Mouse (Mus musculus) urinary bladder, postnatal 10 days (tissue): ENCODE measurements at regions not wholly inside any gene's neighbourhood (a gene's known extent, or its start where the extent isn't known, plus 50 kb on each side); places are given as distances from the start of the nearest gene placed in this dataset.
"Not testable (repeated sequence)": the region's sequence is repeated elsewhere in the genome, so short reads cannot be mapped to it uniquely, and the experiment has no call there.

Experiments used
- DNase-seq: peaks from one replicate; pipeline ENCODE4 v3.0.0; 2022; ENCODE audit warnings: low spot score

DNA sequence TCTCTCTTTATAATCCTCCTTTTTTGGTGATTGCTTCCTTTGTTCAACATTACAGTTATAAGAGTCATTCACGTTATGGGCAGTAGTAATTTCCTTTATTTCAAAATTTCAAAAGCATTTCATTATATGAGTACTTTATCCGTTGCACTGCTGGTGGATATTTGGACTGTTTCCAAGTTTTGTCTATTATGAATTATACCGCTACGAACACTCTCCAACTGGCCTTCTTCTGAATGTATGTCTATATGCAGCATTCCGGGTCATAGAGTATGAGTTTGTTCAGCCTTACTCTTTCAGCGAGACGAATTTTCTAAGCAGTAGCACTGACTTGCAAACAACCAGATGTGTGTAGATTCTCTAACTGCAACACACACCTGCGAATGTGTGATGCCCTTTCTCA, 57.8 kb downstream of the Dusp6 start:
- no peak for DNase-seq

DNA sequence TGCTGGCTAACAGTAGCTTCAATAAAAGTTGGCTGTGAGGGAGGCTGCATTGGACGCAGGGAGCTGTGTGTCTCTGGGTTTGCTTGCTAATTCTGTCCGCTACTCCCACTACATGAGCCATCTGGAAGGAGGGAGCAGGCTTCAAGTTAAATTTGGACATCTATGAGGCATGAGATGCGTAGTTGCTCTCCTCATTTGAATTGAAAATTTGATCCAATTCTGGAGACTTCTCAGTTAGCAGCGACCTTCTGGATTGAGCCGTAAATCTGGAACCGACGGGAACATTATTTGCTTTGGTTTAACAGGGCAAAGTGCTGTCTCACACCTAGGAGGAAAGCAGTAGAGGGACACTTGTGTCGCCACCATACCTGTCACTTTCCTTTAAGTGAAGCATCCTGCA, 60.3 kb downstream of the Dusp6 start:
- DNase-seq: no peak

DNA sequence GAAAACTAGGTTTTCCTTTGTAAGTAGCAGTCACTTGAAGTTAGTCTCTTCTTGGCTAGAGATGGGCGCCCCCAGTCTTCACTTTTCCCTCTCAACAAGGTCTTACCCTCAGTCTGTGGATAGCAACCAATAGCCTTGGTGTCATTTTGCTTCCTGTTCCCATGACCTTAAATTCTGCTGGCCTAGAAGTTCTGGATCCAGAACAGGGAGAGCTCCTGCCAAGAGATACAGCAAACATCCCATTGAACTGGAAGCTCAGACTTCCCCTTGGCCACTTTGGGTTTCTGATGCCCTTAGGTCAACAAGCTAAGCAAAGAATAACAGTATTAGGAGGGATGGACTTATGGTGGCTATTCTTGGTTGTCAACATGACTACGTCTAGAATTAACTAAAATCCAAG, 64.5 kb downstream of the Dusp6 start:
- no peak for DNase-seq

DNA sequence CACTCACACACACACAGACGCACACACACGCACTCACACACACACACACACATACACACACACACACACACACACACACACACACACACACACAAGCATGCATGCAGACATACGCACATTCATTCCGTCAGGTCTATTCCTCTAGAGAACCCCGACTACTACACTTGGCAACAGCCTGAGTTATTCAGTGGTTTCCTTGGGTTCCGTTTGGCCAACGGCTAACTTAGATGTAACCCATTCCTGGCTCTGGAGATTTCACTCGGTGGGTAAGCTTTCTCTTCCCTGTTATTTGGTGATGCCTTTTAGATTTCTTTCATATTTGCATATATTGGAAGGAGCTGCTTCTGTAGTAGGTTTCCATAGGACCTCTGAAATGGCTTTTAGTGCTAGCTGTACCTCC, 65.5 kb downstream of the Dusp6 start:
- no peak for DNase-seq

DNA sequence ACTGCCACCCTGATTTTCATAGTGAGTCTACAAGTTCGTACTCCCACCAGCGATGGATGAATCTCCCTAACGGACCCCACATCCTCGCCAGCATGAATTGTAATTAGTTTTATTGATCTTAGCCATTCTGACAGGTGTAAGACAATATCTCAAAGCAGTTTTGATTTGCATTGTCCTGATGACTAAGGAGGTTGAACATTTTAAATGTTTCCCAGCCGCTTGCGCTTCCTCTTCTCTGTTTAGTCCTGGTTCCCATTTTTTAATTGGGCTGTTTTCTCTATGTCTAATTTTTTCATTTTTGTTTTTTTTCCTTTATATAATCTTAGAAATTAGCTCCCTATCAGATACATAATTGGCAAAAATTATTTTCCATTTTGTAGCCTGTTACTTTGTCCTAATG, 66.4 kb downstream of the Dusp6 start:
- DNase-seq: no peak

DNA sequence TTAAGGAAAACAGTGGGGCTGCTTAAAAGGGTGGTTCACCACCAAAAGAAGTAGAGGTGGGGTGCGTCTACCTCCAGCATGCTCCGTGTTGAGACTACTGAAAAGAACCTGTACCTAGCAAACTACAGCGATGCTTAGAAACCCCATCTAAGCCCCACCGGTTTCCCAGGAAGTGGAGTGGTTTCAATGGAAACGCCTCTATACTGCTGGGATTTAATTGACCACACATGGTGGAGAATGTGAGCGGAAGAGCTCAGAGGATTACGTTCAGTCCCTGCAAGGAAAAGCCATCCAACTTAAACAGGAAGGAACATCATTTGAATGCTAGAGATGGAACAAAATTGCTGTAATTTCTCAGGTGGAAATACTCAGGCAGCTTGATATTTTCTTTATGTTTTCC, 67.5 kb downstream of the Dusp6 start:
- no peak for DNase-seq

DNA sequence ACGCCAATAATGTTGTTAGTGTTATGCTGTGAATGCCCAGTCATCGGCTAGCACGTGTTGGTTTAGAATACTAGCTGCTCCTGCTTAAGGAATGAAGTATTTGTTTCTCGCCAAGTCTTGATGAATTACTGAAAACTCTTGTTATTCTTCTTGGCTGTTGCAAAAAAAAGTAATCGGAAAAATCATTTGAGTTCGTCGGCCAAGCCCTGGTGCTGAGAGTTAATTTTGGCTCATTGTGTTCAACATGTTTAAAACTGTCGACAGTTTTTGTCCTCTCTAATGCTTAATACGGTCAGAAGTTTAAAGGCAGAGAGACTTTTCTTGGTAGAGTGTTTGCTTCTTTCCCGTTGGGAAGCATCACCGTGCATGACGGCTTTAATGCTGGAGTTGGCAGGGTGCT, 68.8 kb downstream of the Dusp6 start:
- no peak for DNase-seq

DNA sequence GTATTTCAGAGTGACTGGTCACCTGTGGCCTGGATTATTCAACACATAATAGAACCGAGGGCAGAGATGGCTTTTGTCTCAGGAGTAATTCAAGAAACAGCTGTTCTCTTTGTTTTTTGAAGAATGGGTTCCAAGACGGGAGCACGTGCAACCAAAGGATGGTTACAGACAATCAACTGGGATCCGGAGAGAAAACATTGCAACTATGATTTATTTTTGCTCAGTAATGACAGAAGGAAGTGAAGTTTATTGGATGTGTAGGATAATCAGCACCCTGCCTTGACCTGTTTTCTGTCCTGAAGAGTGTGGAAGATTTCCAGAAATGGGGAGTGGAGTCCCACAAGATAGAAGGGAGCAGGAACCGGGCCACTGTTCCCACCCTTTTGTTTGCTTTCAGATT, 70.8 kb downstream of the Dusp6 start:
- DNase-seq: no peak

DNA sequence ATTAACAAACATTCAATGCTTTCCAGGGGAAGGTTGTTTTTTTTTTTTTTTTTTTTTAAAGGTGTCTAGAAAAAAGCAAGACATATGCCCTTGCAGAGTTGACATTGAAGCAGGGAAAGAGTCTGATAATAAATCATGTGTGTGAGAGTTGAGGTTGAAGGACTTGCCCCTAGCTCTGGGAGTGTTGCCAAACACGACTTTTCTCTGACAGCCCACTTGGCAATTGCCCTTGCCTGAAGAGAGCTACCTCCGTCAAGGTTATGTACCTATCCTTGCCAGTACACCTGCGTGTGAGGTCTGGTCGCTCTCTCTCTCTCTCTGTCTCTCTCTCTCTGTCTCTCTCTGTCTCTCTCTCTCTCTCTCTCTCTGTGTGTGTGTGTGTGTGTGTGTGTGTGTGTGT, 73.1 kb downstream of the Dusp6 start:
- DNase-seq: no peak

DNA sequence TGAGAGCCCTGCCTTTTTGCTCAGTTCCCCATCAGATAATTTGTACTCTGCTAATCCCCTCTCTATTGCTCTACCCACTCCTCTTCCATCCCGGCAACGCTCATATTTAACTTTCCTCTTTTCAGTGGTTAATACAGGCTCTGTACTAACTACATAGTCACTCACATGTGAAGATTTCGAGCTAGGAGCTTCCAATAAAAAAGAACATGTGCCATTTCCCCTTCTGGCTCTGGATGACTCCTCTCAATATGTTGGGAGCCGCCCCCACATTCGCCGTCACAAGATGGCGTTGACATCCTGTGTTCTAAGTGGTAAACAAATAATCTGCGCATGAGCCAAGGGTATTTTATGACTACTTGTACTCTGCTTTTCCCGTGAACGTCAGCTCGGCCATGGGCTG, 75.8 kb downstream of the Dusp6 start:
- DNase-seq: not testable (repeated sequence)

DNA sequence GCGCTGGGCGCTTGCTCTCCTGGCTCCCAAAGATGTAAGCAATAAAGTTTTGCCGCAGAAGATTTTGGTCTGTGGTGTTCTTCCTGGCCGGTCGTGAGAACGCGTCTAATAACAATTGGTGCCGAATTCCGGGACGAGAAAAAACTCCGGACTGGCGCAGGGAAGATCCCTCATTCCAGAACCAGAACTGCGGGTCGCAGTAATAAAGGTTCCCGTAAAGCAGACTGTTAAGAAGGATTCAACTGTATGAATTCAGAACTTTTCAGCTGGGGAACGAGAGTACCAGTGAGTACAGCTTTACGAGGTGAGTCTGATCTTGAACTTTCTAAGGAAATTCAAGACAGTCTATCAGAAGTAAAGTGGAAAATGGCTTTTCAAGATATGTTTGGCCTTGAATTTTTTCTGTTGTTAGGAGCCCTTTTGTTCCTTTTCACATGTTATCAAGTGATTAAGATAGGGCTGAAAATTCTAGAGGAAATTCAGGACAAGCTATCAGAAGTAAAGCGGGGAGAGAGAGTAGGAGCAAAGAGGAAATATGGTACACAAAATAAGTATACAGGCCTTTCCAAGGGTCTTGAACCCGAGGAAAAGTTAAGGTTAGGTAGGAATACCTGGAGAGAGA, 76.4 kb downstream of the Dusp6 start:
- peak; percentile 72 for DNase-seq

DNA sequence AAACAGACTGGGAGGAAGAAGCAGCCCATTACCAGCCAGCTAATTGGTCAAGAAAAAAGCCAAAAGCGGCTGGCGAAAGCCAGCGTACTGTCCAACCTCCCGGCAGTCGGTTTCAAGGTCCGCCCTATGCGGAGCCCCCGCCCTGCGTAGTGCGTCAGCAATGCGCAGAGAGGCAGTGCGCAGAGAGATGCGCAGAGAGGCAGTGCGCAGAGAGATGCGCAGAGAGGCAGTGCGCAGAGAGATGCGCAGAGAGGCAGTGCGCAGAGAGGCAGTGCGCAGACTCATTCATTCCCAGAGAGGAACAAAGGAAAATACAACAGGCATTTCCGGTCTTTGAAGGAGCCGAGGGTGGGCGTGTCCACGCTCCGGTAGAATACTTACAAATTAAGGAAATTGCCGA, 77.0 kb downstream of the Dusp6 start:
- not testable (repeated sequence) for DNase-seq

DNA sequence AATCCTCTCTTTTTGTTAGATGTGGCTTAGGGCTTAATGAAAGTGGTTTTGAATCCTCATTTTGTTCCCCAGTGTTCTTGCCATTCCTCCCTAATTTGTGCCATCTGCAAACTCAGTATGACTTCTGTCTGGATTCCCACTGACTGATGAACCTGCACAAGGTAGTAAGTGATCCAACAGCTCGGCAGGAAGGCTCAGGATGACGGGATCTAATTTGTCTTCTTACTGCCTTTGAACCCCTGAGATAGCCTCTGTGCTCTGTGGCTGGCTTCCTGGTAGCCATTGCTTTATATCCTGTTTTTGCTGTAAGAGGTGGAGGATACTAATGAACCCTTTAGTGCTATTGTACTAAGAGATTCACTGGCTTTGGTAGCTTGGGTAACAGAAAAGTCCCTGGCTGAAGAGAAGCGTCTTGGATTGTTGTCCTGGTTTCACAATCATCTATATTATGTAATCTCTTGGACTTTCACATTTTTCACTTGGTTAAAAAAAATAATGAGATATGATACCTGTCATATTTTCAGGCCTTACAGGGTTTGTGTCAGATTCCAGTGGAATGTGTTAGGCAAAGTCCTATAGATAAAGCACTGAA, 86.2 kb downstream of the Dusp6 start:
- DNase-seq: no peak

DNA sequence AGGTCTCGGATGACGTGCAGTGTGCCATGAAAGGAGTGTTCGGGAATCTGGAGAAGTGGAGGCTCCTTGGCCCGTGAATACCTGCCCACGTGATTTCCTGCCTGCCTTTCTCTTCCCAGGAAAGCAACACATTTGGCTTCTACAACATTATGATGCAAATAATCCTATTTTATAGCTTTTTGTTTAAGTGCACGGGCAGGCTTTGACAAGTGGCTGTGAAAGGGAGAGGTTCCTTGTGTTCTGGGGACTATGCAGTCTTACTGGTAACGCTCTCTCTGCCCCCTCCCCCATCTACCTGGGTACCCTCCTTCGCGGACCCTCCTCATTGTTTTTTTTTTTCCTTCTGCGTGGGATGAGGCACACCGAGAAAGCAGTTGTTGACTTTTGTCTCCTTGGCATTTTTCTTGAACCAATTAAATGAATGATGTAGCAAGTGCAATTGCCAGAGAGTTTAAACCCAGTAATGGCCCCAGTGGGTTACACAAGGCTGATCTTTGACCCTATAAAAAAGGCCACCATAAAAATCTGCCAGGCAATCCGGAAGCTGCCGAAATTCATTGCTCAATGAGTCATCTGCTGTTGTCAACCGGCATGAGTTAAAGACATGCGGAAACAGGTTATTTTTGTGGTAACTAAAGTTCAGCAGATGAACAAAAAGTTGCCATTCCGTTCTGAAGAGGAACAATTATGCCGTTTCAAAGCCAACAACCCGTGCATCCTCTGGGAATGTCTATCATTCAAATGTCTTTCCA, 90.7 kb downstream of the Dusp6 start:
- DNase-seq: no peak

DNA sequence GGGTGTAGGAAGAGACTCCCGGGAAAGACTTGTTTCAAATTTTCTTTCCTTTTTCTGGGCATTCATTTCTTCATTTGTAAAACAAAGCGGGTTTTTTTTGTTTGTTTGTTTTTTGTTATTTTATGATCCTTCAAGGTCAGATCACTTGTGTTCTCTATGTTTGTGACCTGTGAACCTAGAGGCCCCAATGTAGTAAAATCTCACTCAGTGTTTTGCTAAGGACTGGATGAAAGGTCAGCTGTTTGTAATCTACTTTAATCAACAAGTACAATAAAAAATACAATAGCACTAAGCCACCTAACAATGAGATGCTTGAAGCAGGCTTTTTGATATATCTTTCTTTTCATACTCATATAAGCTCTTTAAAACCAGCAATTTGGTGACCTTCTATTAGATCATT, 91.3 kb downstream of the Dusp6 start:
- DNase-seq: no peak

DNA sequence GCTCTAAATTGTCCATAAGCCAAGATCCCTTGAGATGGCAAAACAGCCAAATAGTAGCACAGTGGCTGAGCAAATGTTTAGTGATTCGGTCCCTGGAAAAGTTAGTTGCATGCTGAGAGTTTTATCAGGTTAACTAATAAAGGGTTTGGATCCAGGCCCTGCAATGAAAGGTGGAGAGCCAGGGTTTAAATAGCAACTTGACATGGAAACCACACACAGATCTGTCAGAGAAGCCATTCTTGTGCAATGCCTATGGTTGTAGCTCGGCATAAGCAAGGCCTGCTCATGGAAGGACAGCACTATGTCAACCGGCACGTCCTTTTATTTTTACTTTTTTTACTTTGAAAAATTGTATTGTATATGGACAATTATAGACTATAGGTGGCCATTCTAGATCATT, 92.3 kb downstream of the Dusp6 start:
- no peak for DNase-seq

DNA sequence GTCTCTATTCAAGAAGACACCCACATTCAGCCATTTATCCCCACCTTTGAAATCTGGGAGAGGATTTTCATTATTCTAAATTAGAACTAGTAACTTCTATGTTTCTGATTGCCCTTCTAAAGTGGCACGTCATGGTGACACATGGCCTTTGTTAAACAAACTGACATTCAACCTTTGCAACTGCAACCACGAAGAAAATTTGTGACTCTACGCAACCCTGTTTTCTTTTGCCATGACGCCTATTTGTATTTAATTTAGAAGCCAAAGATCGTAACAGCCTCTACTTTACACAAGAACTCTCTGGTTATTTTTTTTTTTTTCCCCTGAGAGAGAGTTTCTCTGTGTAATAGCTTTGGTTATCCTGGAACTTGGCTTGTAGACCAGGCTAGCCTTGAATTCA, 93.2 kb downstream of the Dusp6 start:
- DNase-seq: no peak

DNA sequence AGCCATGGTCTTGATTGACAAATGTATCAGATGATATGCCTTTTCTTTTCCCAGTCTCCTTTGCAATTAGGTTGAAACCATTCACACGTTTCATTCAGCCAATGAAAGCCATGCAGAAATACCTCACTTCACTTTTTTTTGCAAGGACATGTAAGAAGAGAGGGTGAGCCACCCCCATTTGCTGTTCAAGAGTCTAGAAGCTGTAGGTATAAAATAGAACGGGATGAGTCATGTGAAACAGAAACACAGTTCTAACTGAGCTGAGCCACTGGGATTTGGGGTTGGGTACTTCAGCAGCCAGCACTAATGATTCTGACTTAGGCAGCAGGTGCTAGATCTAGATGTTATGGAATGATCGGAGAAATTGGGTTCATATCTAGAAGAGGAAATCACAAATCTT, 93.9 kb downstream of the Dusp6 start:
- DNase-seq: no peak

DNA sequence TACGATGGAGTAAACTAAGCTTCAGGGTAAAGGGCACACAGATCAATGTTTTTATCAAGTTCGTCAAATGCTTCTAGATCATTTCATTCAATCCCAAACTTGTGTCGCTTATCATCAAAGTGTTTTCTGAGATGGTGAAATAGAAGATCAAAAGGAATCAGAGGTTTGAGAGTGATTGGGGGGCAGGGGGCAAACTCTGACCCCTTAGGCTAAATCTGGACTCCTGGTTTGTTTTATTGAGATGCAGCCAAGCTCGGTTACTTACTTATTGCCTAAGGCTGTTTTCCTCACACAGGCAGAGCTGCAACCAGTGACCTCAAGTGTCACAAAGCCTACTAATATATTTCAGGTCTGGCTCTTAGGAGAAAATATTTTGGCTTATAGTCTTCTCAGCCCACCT, 94.3 kb downstream of the Dusp6 start:
- no peak for DNase-seq

DNA sequence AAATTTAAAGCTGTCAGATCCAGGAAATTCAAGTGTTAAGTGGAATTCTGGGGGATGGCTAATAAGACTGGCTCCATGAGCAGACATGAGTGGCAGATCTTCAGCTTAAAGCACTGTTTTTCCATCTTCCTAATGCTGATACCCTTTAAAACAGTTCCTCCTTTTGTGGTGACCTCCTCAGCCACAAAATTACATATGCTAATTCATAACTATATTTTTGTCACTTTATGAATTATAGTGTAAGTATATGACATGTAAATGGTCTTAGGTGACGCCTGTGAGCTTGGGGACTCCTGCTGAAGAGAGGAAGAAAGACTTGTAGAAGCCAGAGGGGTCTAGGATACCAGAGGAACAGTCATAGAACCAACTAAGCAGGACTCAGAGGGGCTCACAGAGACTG, 95.2 kb downstream of the Dusp6 start:
- no peak for DNase-seq

DNA sequence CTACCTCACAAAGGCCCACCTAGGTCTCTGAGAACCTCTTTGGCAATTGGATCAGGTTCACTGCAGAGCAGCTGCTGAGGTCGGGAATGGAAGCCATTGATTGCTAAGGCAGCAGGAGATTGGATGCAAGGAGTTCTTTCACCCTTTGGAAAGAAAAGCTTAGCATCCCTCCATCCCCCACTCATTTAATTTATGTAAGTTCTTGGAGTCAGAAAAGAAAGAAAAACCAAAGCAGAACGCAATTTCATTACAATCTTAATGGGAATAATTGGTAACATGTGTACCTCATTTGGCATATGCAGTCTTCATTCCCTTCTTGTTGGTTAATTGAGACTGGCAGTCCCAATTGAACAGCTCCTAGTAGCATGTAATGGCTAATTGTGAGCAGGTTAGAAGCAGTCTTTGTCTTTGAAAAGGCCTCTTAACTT, 96.4 kb downstream of the Dusp6 start:
- no peak for DNase-seq

DNA sequence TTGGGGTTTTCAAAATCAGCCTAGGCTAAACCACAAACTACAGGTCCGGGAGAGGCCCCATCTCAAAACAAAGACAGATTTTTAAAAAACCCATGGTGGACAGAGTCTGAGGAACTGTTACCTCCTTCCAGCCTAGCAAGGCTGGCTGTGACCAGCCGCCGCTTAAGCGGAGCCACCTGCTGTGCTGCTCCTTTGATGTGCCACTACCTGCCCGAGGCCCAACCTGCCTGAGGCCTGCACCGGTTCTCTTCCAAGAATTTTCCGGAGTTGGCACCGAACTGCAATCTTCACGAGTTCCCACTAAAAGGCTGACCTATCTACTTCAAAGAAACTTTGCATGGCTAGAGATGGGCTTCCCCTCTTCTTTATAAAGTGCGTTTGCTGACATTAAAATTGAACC, 97.6 kb downstream of the Dusp6 start:
- DNase-seq: not testable (repeated sequence)

DNA sequence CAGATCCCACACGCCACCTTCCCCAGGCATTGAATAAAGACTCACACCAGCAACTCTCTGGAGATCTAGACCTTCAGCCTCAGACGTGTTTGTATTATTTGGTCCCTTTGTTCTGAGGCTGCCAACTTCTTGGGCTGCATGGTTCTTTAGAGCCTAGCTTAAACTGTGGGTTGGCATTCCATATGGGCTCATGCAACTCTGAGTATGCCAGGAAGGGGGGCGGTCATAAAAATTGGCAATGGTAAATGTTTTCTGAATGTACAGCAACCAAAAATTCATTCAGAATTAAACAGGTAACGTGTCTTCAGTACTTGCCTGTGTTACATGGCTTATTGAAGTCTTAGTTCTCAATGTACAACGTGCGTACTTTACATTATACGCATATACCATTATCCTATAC, 103.1 kb downstream of the Dusp6 start:
- DNase-seq: no peak

DNA sequence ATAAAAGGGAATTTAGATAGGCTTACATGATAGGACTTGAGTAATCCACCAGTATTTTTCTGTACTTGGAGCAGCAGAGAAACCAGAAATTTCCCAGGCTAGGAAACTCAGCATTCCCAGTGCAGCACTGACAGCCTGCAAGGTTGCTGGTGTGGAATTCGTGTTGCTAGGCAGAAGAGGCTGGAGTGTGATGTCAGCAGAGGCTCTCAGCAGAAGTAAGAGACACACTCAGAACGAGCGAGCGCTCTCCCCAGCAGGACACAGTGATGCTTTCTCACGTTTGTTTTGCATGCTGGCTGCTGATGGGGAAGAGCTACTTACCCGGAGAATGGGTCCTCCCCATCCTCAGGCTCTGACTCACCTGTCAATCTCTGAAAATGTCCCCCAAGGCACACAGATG, 104.7 kb downstream of the Dusp6 start:
- no peak for DNase-seq
